25 mouse cellular contexts compared by ENCODE assay signal in the genomic region with DNA sequence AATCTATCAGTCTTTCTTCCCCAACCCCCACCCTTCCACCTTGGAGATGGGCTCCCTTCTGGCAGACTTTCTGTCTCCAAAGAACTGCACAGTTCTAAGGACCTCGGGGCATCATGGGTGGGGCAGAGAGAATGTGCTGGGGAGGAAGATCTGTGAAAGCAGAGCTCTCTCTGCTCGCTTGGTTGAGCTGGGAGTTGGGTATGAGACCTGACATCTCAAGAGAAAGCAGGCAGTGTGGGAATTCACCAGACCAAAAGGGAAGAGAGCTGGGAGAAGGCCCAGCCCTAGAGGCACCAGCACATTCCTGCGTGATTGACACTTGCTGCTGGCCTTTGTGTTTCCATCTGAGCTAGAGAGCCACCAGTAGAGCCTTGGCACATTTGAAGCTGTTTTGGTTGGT. TPM values are rescaled to one million over a fixed set of nuclear protein-coding genes. Genes with fewer than 3 reads are reported as not detected.
DNase-seq lines count a peak whose midpoint lies in the region; TF ChIP-seq lines count a peak whose summit lies in the region.
"Had no signal": no experiment of that assay in that cellular context is flagged by ENCODE, and none has a peak within 500 bp of the region (broad histone marks: within the 10 kb centered on the region; RNA-seq: fewer than 3 reads in every experiment).

No protein-coding gene starts in this region.

- no peaks in the 10 kb centered on the region for H3K9me3 ChIP-seq in heart, embryonic 10.5 days
- H3K9me3 ChIP-seq: heart, embryonic 12.5 days; limb, embryonic 15.5 days; neural tube, embryonic 13.5 days had no signal

- TF ChIP-seq CTCF in gastrocnemius, adult 2 months (IDR thresholded peaks at IDR 0.05), result no peak

- no peaks in the 10 kb centered on the region for H3K27me3 ChIP-seq in heart, embryonic 10.5 days (ENCODE audit: insufficient read depth, poor library complexity, severe bottlenecking)
- H3K27me3 ChIP-seq: heart, embryonic 12.5 days; limb, embryonic 15.5 days; neural tube, embryonic 13.5 days had no signal

- peaks cover 31% of the 10 kb centered on the region for H3K4me1 ChIP-seq in heart, embryonic 10.5 days
- H3K4me1 ChIP-seq: neural tube, embryonic 13.5 days had no signal

- H3K36me3 ChIP-seq in heart, embryonic 10.5 days, result no peaks in the 10 kb centered on the region
- H3K36me3 ChIP-seq: heart, embryonic 12.5 days; limb, embryonic 15.5 days; neural tube, embryonic 13.5 days had no signal

- peak overlapping the region; percentile 42; the same call in 1 of the 2 replicates for H3K27ac ChIP-seq in heart, embryonic 10.5 days
- H3K27ac ChIP-seq in gastrocnemius, adult 2 months, result no peak overlapping the region
- H3K27ac ChIP-seq: left cerebral cortex, adult 2 months; limb, embryonic 15.5 days; liver, embryonic 14.5 days; neural tube, embryonic 13.5 days; stomach, postnatal 0 days had no signal

- DNase-seq in heart, embryonic 10.5 days (ENCODE audit: low spot score), result no peak
- no peak for DNase-seq in heart, postnatal 25 days (ENCODE audit: low spot score)
- DNase-seq in 3T3-L1 (ENCODE audit: low read depth, low spot score) (peak; percentile 6), R1 (ENCODE audit: low read depth, low spot score) (peak; percentile 33)
- peak; percentile 80 for DNase-seq in retina, embryonic 14.5 days (ENCODE audit: low spot score)
- DNase-seq in gastrocnemius, adult 2 months, result no peak
- no peak for DNase-seq in left cerebral cortex, postnatal 25 days (ENCODE audit: low spot score in 2 of 2)
- DNase-seq: adrenal gland, postnatal 25 days; cerebellum, adult 9-11 months; gastrocnemius, postnatal 14 days; heart, adult 11 months; heart, postnatal 10 days; kidney, adult 2 months; left cerebral cortex, postnatal 4 days; lung, embryonic 14.5 days; lung, postnatal 36 days; thymus, adult 2 months; thymus, postnatal 4 days had no signal

- no peak overlapping the region for H3K4me3 ChIP-seq in heart, embryonic 10.5 days
- H3K4me3 ChIP-seq in gastrocnemius, adult 2 months, result no peak overlapping the region
- H3K4me3 ChIP-seq: heart, embryonic 12.5 days; left cerebral cortex, adult 2 months; limb, embryonic 15.5 days; myocyte; neural tube, embryonic 13.5 days had no signal

- 35% methylated on average over 3 of the region's 3 CpGs for WGBS in heart, embryonic 10.5 days

- intact Hi-C loops in heart, postnatal 25 days (cut with DNase I), result no loop called here
- intact Hi-C loops in gastrocnemius, adult 2 months (cut with DNase I), result no loop called here
- intact Hi-C loops in left cerebral cortex, postnatal 25 days (cut with DNase I), result no loop called here

RNA-seq across cellular contexts. Expression of gene Suco, which starts 39.6 kb away (rescaled TPM):
- polyA plus RNA-seq in heart, embryonic 10.5 days (2016; fragmentation: Nextera tagmentation; extraction: Ambion mirVana), result 23.4 and 26.1 TPM in 2 replicates
- 10 to 100 TPM; 12.6 to 13.7 TPM for total RNA-seq in heart, postnatal 25 days (2021)
- 1 to 10 TPM; 8.4 to 9.9 TPM for total RNA-seq in gastrocnemius, adult 2 months (2021)
- total RNA-seq in left cerebral cortex, postnatal 25 days (2021), result 10 to 100 TPM; 33.9 to 35.5 TPM

RNA-seq across cellular contexts. Expression of gene Pigc, which starts 53.0 kb away (rescaled TPM):
- polyA plus RNA-seq in heart, embryonic 10.5 days (2016; fragmentation: Nextera tagmentation; extraction: Ambion mirVana), result 24.0 and 29.9 TPM in 2 replicates
- 10 to 100 TPM; 16.5 to 16.9 TPM for total RNA-seq in heart, postnatal 25 days (2021)
- total RNA-seq in gastrocnemius, adult 2 months (2021), result 10 to 100 TPM; 14.4 to 15.6 TPM
- total RNA-seq in left cerebral cortex, postnatal 25 days (2021), result 10 to 100 TPM; 15.4 to 16.6 TPM

Comparison
In these comparisons a context has a peak if more than half of its experiments do, and no peak if none do; other contexts are left out.
1. DNase-seq: peak in 3T3-L1 (single experiment), R1 (single experiment) and retina, embryonic 14.5 days (single experiment); none in heart, embryonic 10.5 days (single experiment), heart, postnatal 25 days (single experiment), gastrocnemius, adult 2 months (single experiment) and left cerebral cortex, postnatal 25 days (0 of 2).